Comparison of ENCODE assay signal across 11 mouse cellular contexts in genomic region chr2:59648444-59648843, GRCm38 (mm10). TPM values are rescaled to one million over a fixed set of nuclear protein-coding genes. Genes with fewer than 3 reads are reported as not detected.
DNase-seq lines count a peak whose midpoint lies in the region; ATAC-seq and TF ChIP-seq lines count a peak whose summit lies in the region.
"Had no signal": no experiment of that assay in that cellular context is flagged by ENCODE, and none has a peak within 500 bp of the region (broad histone marks: within the 10 kb centered on the region; RNA-seq: fewer than 3 reads in every experiment).

No protein-coding gene starts in this region.

- no peak overlapping the region for H3K9ac ChIP-seq in ES-E14 (ENCODE audit: insufficient read depth, low read depth, low read length, poor library complexity, severe bottlenecking)
- H3K9ac ChIP-seq in hindbrain, embryonic 12.5 days, result 0 out of 2 replicates have a peak overlapping the region, but pooled peaks have one; percentile 24
- H3K9ac ChIP-seq in midbrain, embryonic 15.5 days, result no peak overlapping the region
- H3K9ac ChIP-seq in stomach, postnatal 0 days (ENCODE audit: low read length), result no peak overlapping the region

- TF ChIP-seq CTCF in stomach, postnatal 0 days (IDR thresholded peaks at IDR 0.05; ENCODE audit: low read depth), result no peak

- in situ Hi-C loops in ES-E14 (cut with MboI; ENCODE audit: low sequenced_read_pairs in 2 of 2, unreplicated experiment in 2 of 2), result no loop called here

- H3K9me3 ChIP-seq in heart, embryonic 10.5 days, result no peaks in the 10 kb centered on the region
- no peaks in the 10 kb centered on the region for H3K9me3 ChIP-seq in ES-E14 (ENCODE audit: control insufficient read depth, insufficient read depth, low read depth, low read length)
- H3K9me3 ChIP-seq in hindbrain, embryonic 12.5 days (replicated peaks), result no peaks in the 10 kb centered on the region
- no peaks in the 10 kb centered on the region for H3K9me3 ChIP-seq in midbrain, embryonic 15.5 days
- no peaks in the 10 kb centered on the region for H3K9me3 ChIP-seq in stomach, postnatal 0 days (ENCODE audit: control insufficient read depth, low read length)

- H3K4me3 ChIP-seq in heart, embryonic 10.5 days, result no peak overlapping the region
- no peak overlapping the region for H3K4me3 ChIP-seq in ES-E14 (ENCODE audit: insufficient read depth in 1 of 2, low read depth in 1 of 2, low read length in 2 of 2, poor library complexity in 1 of 2, severe bottlenecking in 1 of 2)
- H3K4me3 ChIP-seq in hindbrain, embryonic 12.5 days, result no peak overlapping the region; the same call in 1 of the 2 replicates
- H3K4me3 ChIP-seq in midbrain, embryonic 15.5 days, result no peak overlapping the region
- no peak overlapping the region for H3K4me3 ChIP-seq in stomach, postnatal 0 days (ENCODE audit: low read depth, low read length)

- WGBS in heart, embryonic 10.5 days, result 25% methylated on average over 12 of the region's 12 CpGs
- WGBS in hindbrain, embryonic 12.5 days, result 8% methylated on average over 12 of the region's 12 CpGs
- 8% methylated on average over 12 of the region's 12 CpGs for WGBS in midbrain, embryonic 15.5 days
- WGBS in stomach, postnatal 0 days, result 53% methylated on average over 12 of the region's 12 CpGs

- H3K4me2 ChIP-seq in hindbrain, embryonic 12.5 days (replicated peaks), result peak overlapping the region; percentile 33
- peak overlapping the region; percentile 6 for H3K4me2 ChIP-seq in midbrain, embryonic 15.5 days
- H3K4me2 ChIP-seq in stomach, postnatal 0 days (replicated peaks; ENCODE audit: low read depth), result no peak overlapping the region

- peak; percentile 49 for ATAC-seq in hindbrain, embryonic 12.5 days (ENCODE audit: low FRiP score)
- no peak; the same call in 1 of the 2 replicates for ATAC-seq in midbrain, embryonic 15.5 days (replicated peaks)
- ATAC-seq in erythroid progenitor cell, adult 5-6 weeks (replicated peaks; ENCODE audit: low FRiP score, poor library complexity, severe bottlenecking), result no peak
- no peak for ATAC-seq in CD4-positive, CD25-positive, alpha-beta regulatory T cell, adult 4 months
- ATAC-seq in stomach, postnatal 0 days (ENCODE audit: low FRiP score, low TSS enrichment), result no peak

- TF ChIP-seq EP300 in stomach, postnatal 0 days (optimal IDR thresholded peaks at IDR 0.05), result no peak

- no peak for DNase-seq in heart, embryonic 10.5 days (ENCODE audit: low spot score)
- no peak for DNase-seq in heart, adult 9 months (ENCODE audit: low spot score in 2 of 2)
- peak; percentile 58 for DNase-seq in ES-E14 (ENCODE audit: low read depth, low spot score)
- no peak for DNase-seq in stomach, postnatal 0 days (ENCODE audit: low spot score)
- DNase-seq: adrenal gland, postnatal 10 days; gastrocnemius, postnatal 14 days; lung, postnatal 14 days had no signal

- no peaks in the 10 kb centered on the region for H3K27me3 ChIP-seq in heart, embryonic 10.5 days (ENCODE audit: insufficient read depth, poor library complexity, severe bottlenecking)
- peaks cover 4% of the 10 kb centered on the region; the same call in 1 of the 2 replicates for H3K27me3 ChIP-seq in hindbrain, embryonic 12.5 days
- H3K27me3 ChIP-seq in midbrain, embryonic 15.5 days (replicated peaks), result peaks cover 40% of the 10 kb centered on the region; the same call in 1 of the 2 replicates
- no peaks in the 10 kb centered on the region for H3K27me3 ChIP-seq in stomach, postnatal 0 days (ENCODE audit: control insufficient read depth, insufficient read depth, low read length)

- H3K27ac ChIP-seq in heart, embryonic 10.5 days, result peak overlapping the region; percentile 47; the same call in 1 of the 2 replicates
- H3K27ac ChIP-seq in ES-E14 (ENCODE audit: insufficient read depth, low read depth, low read length, poor library complexity, severe bottlenecking), result no peak overlapping the region; the same call in 1 of the 2 replicates
- 0 out of 2 replicates have a peak overlapping the region, but pooled peaks have one; percentile 9 for H3K27ac ChIP-seq in hindbrain, embryonic 12.5 days
- H3K27ac ChIP-seq in midbrain, embryonic 15.5 days, result no peak overlapping the region
- no peak overlapping the region for H3K27ac ChIP-seq in stomach, postnatal 0 days (replicated peaks)

- peaks cover 63% of the 10 kb centered on the region for H3K4me1 ChIP-seq in heart, embryonic 10.5 days
- H3K4me1 ChIP-seq in ES-E14 (ENCODE audit: control insufficient read depth in 2 of 2, insufficient read depth in 2 of 2, low read length in 2 of 2, poor library complexity in 1 of 2), result peaks cover 7 to 29% of the 10 kb centered on the region in 2 experiments
- H3K4me1 ChIP-seq in hindbrain, embryonic 12.5 days, result peaks cover 32% of the 10 kb centered on the region
- H3K4me1 ChIP-seq in midbrain, embryonic 15.5 days, result peaks cover 14% of the 10 kb centered on the region
- no peaks in the 10 kb centered on the region for H3K4me1 ChIP-seq in stomach, postnatal 0 days (replicated peaks; ENCODE audit: control insufficient read depth, insufficient read depth)

- peaks cover 3% of the 10 kb centered on the region; the same call in 1 of the 2 replicates for H3K36me3 ChIP-seq in heart, embryonic 10.5 days
- H3K36me3 ChIP-seq in ES-E14 (ENCODE audit: control insufficient read depth, insufficient read depth, low read length, poor library complexity, severe bottlenecking), result peaks cover 6% of the 10 kb centered on the region; the same call in 1 of the 2 replicates
- H3K36me3 ChIP-seq in hindbrain, embryonic 12.5 days, result no peaks in the 10 kb centered on the region
- no peaks in the 10 kb centered on the region for H3K36me3 ChIP-seq in midbrain, embryonic 15.5 days (replicated peaks)
- no peaks in the 10 kb centered on the region; the same call in 1 of the 2 replicates for H3K36me3 ChIP-seq in stomach, postnatal 0 days (ENCODE audit: control insufficient read depth, insufficient read depth, low read length)

TF ChIP-seq in ES-E14, 5 proteins besides CTCF, POLR2A, EP300 and RAD21:
- no peak for TF ChIP-seq CHD2 (IDR thresholded peaks at IDR 0.05; ENCODE audit: low read depth, low read length)
- no peak for TF ChIP-seq ZC3H11A (IDR thresholded peaks at IDR 0.05; ENCODE audit: borderline replicate concordance, low read depth, low read length)
- no peak for TF ChIP-seq HCFC1 (IDR thresholded peaks at IDR 0.05; ENCODE audit: borderline replicate concordance, insufficient read depth, low read length)

RNA-seq across cellular contexts. Expression of gene Tanc1, which starts 36.6 kb away (rescaled TPM):
- polyA plus RNA-seq in heart, embryonic 10.5 days (2016; fragmentation: Nextera tagmentation; extraction: Ambion mirVana), result 40.7 and 41.3 TPM in 2 replicates
- total RNA-seq in ES-E14 (2012; rRNA removed), result 28.2 and 39.5 TPM in 2 replicates
- polyA plus RNA-seq in hindbrain, embryonic 12.5 days (2016; fragmentation: Nextera tagmentation; extraction: Ambion mirVana), result 18.2 and 18.9 TPM in 2 replicates
- polyA plus RNA-seq in midbrain, embryonic 15.5 days (2015; fragmentation: Nextera tagmentation; extraction: Ambion mirVana), result 6.0 and 6.8 TPM in 2 replicates
- total RNA-seq in erythroid progenitor cell, adult 5-6 weeks (2015; ENCODE audit: low replicate concordance), result 0.36 and 0.84 TPM in 2 replicates
- 0.45 and 2.7 TPM in 2 replicates for total RNA-seq in erythroid progenitor cell, adult 5-6 weeks (2017; ENCODE audit: low replicate concordance)
- 10 to 100 TPM; 13.7 to 15.2 TPM for polyA plus RNA-seq in CD4-positive, CD25-positive, alpha-beta regulatory T cell, adult 4 months (2017; shearing (Covaris generic))
- polyA plus RNA-seq in stomach, postnatal 0 days (2015; fragmentation: Nextera tagmentation; extraction: Ambion mirVana), result 13.4 and 15.7 TPM in 2 replicates

Comparison
In these comparisons a context has a peak if more than half of its experiments do, and no peak if none do; other contexts are left out.
1. H3K27ac ChIP-seq: peak in heart, embryonic 10.5 days (single experiment) and hindbrain, embryonic 12.5 days (single experiment); none in ES-E14 (single experiment), midbrain, embryonic 15.5 days (single experiment) and stomach, postnatal 0 days (single experiment).